Mouse (Mus musculus) thymus, adult 2 months (tissue): ENCODE data around the gene Hnrnpc.

ENCODE experiments used
- CTCF ChIP-seq: fragments of 200-500 bp; IDR thresholded peaks from 2 replicates; pipeline ENCODE4 v1.5.1; 2012; ENCODE audit warnings: mild to moderate bottlenecking, control low read depth, low read length, moderate library complexity, borderline replicate concordance; ENCODE audit not compliant: control insufficient read depth, poor library complexity, insufficient read depth; ENCODE audit errors: extremely low read depth
- POLR2A ChIP-seq: fragments of 200-500 bp; IDR thresholded peaks from 2 replicates; pipeline ENCODE4 v1.6.1; 2012; ENCODE audit warnings: mild to moderate bottlenecking, low read length, control low read depth, moderate library complexity; ENCODE audit not compliant: control insufficient read depth, poor library complexity, insufficient read depth; ENCODE audit errors: extremely low read depth

DNA sequence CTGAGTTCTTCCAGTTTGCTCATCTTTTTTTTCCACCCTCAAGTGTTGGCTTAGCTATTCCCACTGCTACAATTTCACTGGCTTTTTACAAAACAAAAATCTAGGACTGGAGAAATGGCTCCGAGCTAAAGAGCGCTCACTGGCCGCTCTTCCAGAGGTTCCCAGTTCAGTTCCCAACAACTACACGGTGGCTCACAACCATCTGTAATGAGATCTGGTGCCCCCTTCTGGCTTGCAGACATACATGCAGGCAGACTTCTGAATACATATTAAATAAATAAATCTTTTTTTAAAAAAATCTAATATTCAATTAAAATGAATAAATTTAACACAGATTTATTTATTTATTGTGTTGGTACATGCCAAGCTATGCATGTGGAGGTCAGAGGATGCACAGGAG is 42.7 kb upstream of the Hnrnpc start:
- 0 out of 2 replicates have a peak, but pooled peaks have one; percentile 7 for TF ChIP-seq CTCF
- no peak for TF ChIP-seq POLR2A
